Mouse (Mus musculus) left cerebral cortex, postnatal 14 days (tissue): ENCODE measurements around the gene Teddm1b. TPM values are rescaled to one million over a fixed set of nuclear protein-coding genes. Genes with fewer than 3 reads are reported as not detected.
"Not testable (repeated sequence)": the region's sequence is repeated elsewhere in the genome, so short reads cannot be mapped to it uniquely, and the experiment has no call there.

ENCODE experiments used
- DNase-seq, 2 experiments: peaks; one replicate each; pipeline ENCODE4 v3.0.0; 2021 to 2022; ENCODE audit warnings: low spot score in 2 of 2, mixed read lengths in 1 of 2
- intact Hi-C: fragments of 180-260 bp; cut with DNase I; formaldehyde crosslinking; loops from one replicate; pipeline ENCODE4 v1.15.1; 2025
- long read RNA-seq, 2 experiments: library from polyadenylated mRNA; stranded (forward); transcript quantifications; one replicate each; pipeline ENCODE4 v2.0.0; 2021
- total RNA-seq, 2 experiments: library from RNA; stranded (reverse); gene quantifications; 2 replicates each; pipeline ENCODE4 v1.2.3; 2021

Teddm1b gene
- not detected for total RNA-seq
- long read RNA-seq, experiment 1: 0 reads
- long read RNA-seq, experiment 2: 0 reads

- DNase-seq: no peak
- intact Hi-C loops: no loop called here
These were observed at the start of gene Teddm1b for GRCm38 (mm10) chr1:153874045-153874444. Teddm1b (plus strand) TSS chr1:153874345.

- DNase-seq: no peak
These were observed 43.4 kb upstream of the Teddm1b start for GRCm38 (mm10) chr1:153830746-153831145.

GRCm38 (mm10) chr1:153836036-153836435 lies 38.1 kb upstream of the Teddm1b start:
- intact Hi-C loops: no loop called here
- no peak for DNase-seq

More at GRCm38 (mm10) chr1:153830746-153831145, 43.4 kb upstream of the Teddm1b start:
- intact Hi-C loops: no loop called here

GRCm38 (mm10) chr1:153842121-153842740 lies 31.9 kb upstream of the Teddm1b start:
- intact Hi-C loops: no loop called here
- peak in 1 of 2 experiments; percentile 26 for DNase-seq

- intact Hi-C loops: no loop called here
- no peak for DNase-seq
These were observed 30.1 kb upstream of the Teddm1b start, which contains the start of gene Rgsl1 for GRCm38 (mm10) chr1:153844042-153844441. Rgsl1 (minus strand) TSS chr1:153844142.

- intact Hi-C loops: loop anchor here (5.0 kb wide), 1 partner anchor 289 kb away; no protein-coding TSS in a partner anchor
- no peak for DNase-seq
These were observed 27.7 kb upstream of the Teddm1b start for GRCm38 (mm10) chr1:153846420-153846819.

DNA sequence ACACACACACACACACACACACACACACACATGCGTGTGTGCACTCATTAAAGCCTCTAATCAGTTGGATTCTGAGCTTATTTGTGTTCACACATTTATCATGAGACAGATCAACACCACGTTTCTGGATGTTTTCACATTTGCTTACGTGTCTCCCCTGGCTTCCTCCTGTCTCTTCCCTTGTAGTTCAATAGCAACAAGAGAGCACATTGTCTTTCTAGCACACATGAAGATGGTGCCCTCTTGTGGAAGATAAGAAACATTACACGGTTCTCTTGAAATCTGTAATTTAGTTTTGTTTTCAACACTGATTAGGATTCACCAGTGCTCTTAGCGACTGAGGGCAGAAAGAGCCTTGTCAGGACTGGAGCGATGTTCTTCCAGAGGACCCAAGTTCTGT lies 27.3 kb upstream of the Teddm1b start:
- peak in 1 of 2 experiments; percentile 26 for DNase-seq
- intact Hi-C loops: loop anchor here (5.0 kb wide), 1 partner anchor 290 kb away; no protein-coding TSS in a partner anchor

DNA sequence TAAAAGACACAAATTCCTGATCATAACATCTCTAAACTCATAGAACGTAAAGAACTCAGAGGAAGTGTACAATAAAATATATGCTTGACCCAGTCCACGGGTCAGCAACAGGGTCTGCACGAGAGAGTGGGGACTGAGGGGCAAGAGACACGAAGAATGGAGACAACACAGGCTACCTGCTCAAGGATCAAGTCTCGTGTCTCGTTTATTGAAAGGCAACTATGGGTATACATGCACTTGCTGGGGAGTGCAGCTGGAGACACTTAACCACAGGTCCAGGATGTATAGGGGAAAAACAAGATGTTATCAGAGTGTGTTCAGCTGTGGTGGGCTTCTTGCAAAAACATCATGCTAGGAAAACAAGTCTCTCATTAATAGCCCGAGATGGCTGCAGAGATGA lies 21.4 kb upstream of the Teddm1b start:
- DNase-seq, intact Hi-C loops: not testable (repeated sequence)

DNA sequence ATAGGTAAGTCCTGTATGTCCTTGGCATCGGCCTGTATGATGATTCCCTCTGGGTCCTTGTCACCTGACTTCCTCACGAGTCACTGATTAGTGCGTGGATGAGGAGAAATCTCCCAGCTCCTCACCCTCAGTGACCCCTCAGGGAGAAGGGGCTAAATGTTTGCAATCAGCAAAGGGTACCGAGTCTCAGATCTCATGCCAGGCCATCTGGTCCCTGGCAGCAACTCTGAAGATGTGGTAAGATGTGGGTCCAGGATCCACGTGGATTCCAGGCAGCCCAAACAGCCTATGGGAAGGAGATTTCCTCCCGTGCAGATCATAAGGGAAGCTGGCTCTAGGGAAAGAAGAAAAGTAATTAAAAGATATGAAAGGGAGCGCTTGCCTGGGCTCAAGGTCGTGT lies 18.2 kb upstream of the Teddm1b start:
- intact Hi-C loops: no loop called here
- DNase-seq: no peak

DNA sequence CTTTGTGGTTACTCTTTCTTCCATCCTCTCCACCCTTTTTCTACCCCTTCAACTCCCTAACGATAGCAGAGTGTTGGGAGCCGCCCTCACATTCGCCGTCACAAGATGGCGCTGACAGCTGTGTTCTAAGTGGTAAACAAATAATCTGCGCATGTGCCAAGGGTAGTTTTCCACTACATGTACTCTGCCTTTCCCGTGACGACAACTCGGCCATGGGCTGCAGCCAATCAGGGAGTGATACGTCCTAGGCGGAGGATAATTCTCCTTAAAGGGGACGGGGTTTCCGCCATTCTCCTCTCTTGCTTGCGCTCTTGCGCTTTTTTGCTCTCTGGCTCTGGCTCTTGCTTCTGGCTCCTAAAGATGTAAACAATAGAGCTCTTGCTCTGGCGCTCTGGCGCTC lies 6.2 kb downstream of the Teddm1b start:
- DNase-seq, intact Hi-C loops: not testable (repeated sequence)

GRCm38 (mm10) chr1:153886024-153886633 lies 12.0 kb downstream of the Teddm1b start:
- DNase-seq: no peak
- intact Hi-C loops: no loop called here

GRCm38 (mm10) chr1:153890121-153890520 lies 16.0 kb downstream of the Teddm1b start:
- intact Hi-C loops: no loop called here

GRCm38 (mm10) chr1:153891442-153891841 lies 17.3 kb downstream of the Teddm1b start, which contains the start of gene Teddm1a:
Teddm1a (plus strand) TSS chr1:153891742.
- intact Hi-C loops: no loop called here

More at GRCm38 (mm10) chr1:153890121-153890520, 16.0 kb downstream of the Teddm1b start:
- DNase-seq: no peak

DNA sequence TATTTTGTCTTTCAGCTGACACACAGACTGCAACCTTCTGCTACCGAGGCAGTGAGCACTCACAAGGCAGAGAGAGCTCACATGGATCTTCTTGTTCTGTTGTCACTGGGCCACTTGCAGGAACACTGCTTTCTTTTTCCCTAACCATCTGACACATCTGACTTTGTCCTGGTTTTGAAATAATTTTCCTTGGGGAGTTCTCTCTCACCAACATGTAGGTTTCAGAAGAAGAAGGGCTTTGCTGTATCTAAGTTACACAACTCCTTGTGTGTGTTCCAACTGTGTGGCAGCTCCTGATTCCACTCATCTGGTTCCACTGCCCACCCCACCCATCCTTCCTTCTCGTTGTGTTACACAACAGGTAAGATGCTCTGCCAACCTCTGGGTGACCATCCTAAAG lies 19.6 kb downstream of the Teddm1b start:
- no peak for DNase-seq
- intact Hi-C loops: no loop called here

More at GRCm38 (mm10) chr1:153891442-153891841, 17.3 kb downstream of the Teddm1b start, which contains the start of gene Teddm1a:
- no peak for DNase-seq

GRCm38 (mm10) chr1:153894201-153894893 lies 20.2 kb downstream of the Teddm1b start:
- intact Hi-C loops: no loop called here
- DNase-seq: no peak

- DNase-seq: peak; percentile 88 to 90
- intact Hi-C loops: loop anchor here (1.0 to 5.0 kb wide), 3 partner anchors 137 to 832 kb away; no protein-coding TSS in a partner anchor
These were observed 20.8 kb downstream of the Teddm1b start for GRCm38 (mm10) chr1:153894979-153895378.

DNA sequence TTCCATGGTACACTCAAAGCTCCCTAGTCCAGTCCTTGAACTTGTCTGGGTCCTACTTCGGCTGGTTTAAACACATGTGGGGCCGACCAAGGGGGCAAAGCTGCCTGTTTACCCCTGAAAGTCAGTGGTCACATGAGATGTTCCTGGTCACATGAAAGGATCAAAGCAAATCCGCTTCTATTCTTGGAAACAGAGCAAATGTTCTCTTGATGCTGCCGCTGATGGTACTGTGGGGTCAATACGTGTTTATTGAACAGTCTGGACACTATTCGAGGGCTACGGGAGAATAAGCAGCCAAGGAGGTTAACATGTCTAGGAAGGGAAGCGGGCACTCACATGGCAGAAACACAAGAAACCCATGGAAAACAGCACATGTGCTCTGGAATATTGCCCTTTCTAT lies 23.1 kb downstream of the Teddm1b start:
- DNase-seq: no peak
- intact Hi-C loops: loop anchor here (5.0 kb wide), 1 partner anchor 830 kb away; no protein-coding TSS in a partner anchor

DNA sequence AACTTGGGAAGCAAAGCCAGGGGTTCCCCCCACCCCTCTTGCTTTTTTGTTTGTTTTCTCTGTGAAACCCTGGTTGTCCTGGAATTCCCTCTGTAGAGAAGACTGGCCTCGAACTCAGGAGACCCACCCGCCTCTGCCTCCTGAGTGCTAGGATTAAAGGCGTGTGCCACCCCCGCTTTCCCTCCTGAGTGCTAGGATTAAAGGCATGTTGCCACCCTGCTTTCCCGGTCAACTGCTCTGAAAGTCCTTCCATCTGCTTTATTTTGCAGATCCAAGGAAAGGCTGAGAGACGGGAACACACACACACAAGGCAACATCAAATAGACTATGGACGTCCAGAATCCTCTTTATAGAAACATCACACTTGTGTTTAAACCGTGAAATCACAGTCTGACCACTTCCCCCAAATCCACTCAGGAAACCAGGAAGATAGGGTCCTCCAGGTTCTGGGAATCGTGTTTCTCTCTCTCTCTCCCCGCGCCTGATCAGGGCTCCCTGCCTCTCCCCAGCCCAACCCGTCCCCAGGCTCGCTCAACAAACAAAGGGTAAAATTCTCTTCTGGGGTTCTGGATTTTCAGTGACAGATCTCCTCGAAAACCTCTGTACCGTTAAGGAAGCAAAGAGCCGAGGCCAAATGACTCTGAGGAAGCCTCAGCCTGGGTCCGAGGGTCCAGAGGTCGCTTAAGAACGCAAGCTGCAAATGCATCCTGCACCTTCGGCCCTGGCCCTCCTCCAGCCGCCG lies 25.0 kb downstream of the Teddm1b start:
- intact Hi-C loops: loop anchor here (1.0 to 5.0 kb wide), 2 partner anchors 219 to 828 kb away; no protein-coding TSS in a partner anchor
- no peak for DNase-seq

DNA sequence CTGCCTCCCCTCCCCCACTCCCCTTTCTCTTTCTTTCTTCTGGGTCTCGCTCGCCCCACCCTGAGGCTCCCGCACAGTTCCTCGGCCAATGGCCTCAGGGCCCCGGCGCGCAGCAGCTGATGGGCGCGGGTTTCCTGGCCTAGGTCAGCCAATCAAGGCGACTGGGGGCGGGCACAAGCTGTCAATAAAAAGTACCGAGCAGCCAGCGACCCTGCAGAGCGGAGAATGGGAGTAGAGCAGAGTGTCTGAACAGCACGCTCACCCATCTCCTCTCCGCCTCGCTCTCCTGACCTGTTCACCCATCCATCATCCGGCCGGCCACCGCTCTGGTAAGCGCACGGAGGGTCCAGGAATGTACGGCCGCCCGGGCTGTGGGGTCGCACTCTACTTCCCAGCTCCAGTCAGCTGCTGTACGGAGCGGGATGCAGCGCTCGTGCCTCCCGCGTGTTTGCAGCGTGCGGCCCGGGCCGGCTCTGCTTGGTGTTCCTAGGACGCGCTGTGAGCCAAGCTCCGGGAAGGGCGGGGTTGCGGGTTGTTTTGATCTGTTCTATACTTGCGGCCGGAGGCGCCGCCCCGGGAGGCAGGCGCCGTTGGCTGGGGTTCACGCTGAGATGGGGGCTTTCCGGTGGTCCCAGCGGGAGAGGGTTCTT lies 25.7 kb downstream of the Teddm1b start, which contains the start of the genes Glul and Teddm2:
Glul (plus strand) TSS at position 214 of the 650 bp plus-strand sequence.
Teddm2 (minus strand) TSS at position 498 of the 650 bp plus-strand sequence.
- intact Hi-C loops: loop anchor here (1.0 to 5.0 kb wide), 2 partner anchors 218 to 827 kb away; no protein-coding TSS in a partner anchor

More for the DNA sequence above, 25.7 kb downstream of the Teddm1b start, which contains the start of the genes Glul and Teddm2:
- DNase-seq: peak; percentile 95 to 97
